Mouse (Mus musculus) cerebellum, adult 2 months (tissue): Measurements from ENCODE around the gene Cybrd1. TPM values are rescaled to one million over a fixed set of nuclear protein-coding genes. Genes with fewer than 3 reads are reported as not detected.

Experiments
- DNase-seq, 2 experiments: peaks; one replicate each; pipeline ENCODE4 v3.0.0; 2021
- H3K27ac ChIP-seq: fragments of 200-500 bp; 2 replicates; pipeline ENCODE4 v1.5.1; 2012; ENCODE audit warnings: low read length, control low read depth, inconsistent platforms; ENCODE audit not compliant: insufficient read depth
- H3K27me3 ChIP-seq: fragments of 200-500 bp; 2 replicates; pipeline ENCODE4 v1.6.1; 2012; ENCODE audit warnings: inconsistent platforms, mild to moderate bottlenecking, low read length, moderate library complexity; ENCODE audit not compliant: control insufficient read depth, insufficient read depth
- H3K4me1 ChIP-seq: fragments of 200-500 bp; 2 replicates; pipeline ENCODE4 v1.6.1; 2011; ENCODE audit warnings: low read length; ENCODE audit not compliant: control insufficient read depth, insufficient read depth
- H3K4me3 ChIP-seq: fragments of 200-500 bp; replicated peaks from 2 replicates; pipeline ENCODE3; 2011; ENCODE audit warnings: mild to moderate bottlenecking, low read depth, low read length, control low read depth; ENCODE audit not compliant: insufficient read depth
- CTCF ChIP-seq: fragments of 200-500 bp; IDR thresholded peaks from 2 replicates; pipeline ENCODE4 v1.5.1; 2011; ENCODE audit warnings: low read depth, mild to moderate bottlenecking, control low read depth, low read length, moderate library complexity, borderline replicate concordance; ENCODE audit not compliant: insufficient read depth
- POLR2A ChIP-seq: fragments of 200-500 bp; IDR thresholded peaks from 2 replicates; pipeline ENCODE4 v1.6.1; 2011; ENCODE audit warnings: low read length, control low read depth, borderline replicate concordance; ENCODE audit not compliant: insufficient read depth
- WGBS: fragments of 180-500 bp; shearing (Covaris S2); methylation state at CpG from one replicate; pipeline ENCODE4 v1.1.7; 2018; 5-methylcytosine and 5-hydroxymethylcytosine counted together
- polyA plus RNA-seq: library from polyadenylated mRNA; depleted of rRNA; stranded (reverse); fragments of >200 nt; gene quantifications from 2 replicates; pipeline ENCODE4 v1.2.3, GENCODE M21; 2012; rRNA removed

Gene Cybrd1
- polyA plus RNA-seq: 1.0 and 1.2 TPM in 2 replicates

- no peaks in the 10 kb centered on the region; the same call in 1 of the 2 replicates for H3K4me1 ChIP-seq
- no peak within 1 kb of the TSS for H3K27ac ChIP-seq
- DNase-seq: peak; percentile 13 to 14
- H3K27me3 ChIP-seq: peaks cover 2% of the 10 kb centered on the region; the same call in 1 of the 2 replicates
- H3K4me3 ChIP-seq: peak within 1 kb of the TSS; percentile 5
- TF ChIP-seq POLR2A: no peak
- no peak for TF ChIP-seq CTCF
- 2% methylated on average over 60 of the region's 60 CpGs for WGBS
Observed at GRCm38 (mm10) chr2:71117797-71118708, at the start of gene Cybrd1. Gene Cybrd1 (plus strand): TSS chr2:71117923.

- 98% methylated on average over 4 of the region's 4 CpGs for WGBS
Observed at GRCm38 (mm10) chr2:71071601-71072000, 46.1 kb upstream of the Cybrd1 start.

GRCm38 (mm10) chr2:71073330-71073729 is 44.4 kb upstream of the Cybrd1 start:
- DNase-seq: no peak
- no peaks in the 10 kb centered on the region for H3K4me1 ChIP-seq
- H3K27me3 ChIP-seq: no peaks in the 10 kb centered on the region
- H3K27ac ChIP-seq: no peak overlapping the region
- TF ChIP-seq POLR2A: no peak
- TF ChIP-seq CTCF: no peak
- WGBS: 87% methylated on average over 3 of the region's 3 CpGs
- no peak overlapping the region for H3K4me3 ChIP-seq

More at GRCm38 (mm10) chr2:71071601-71072000, 46.1 kb upstream of the Cybrd1 start:
- Histone ChIP-seq H3K27me3 (no peaks in the 10 kb centered on the region), H3K4me1 (no peaks in the 10 kb centered on the region), H3K27ac (no peak overlapping the region), H3K4me3 (no peak overlapping the region)
- no peak for DNase-seq
- TF ChIP-seq CTCF: no peak
- TF ChIP-seq POLR2A: no peak

- no peak for DNase-seq
- H3K4me1 ChIP-seq: no peaks in the 10 kb centered on the region
- no peaks in the 10 kb centered on the region for H3K27me3 ChIP-seq
- H3K4me3 ChIP-seq: no peak overlapping the region
- TF ChIP-seq POLR2A: no peak
- 96% methylated on average over 3 of the region's 3 CpGs for WGBS
- H3K27ac ChIP-seq: no peak overlapping the region
Observed at GRCm38 (mm10) chr2:71073828-71074227, 43.9 kb upstream of the Cybrd1 start.

- DNase-seq: no peak
- Histone ChIP-seq H3K4me1 (no peaks in the 10 kb centered on the region), H3K4me3 (no peak overlapping the region), H3K27ac (no peak overlapping the region), H3K27me3 (no peaks in the 10 kb centered on the region)
- WGBS: 86% methylated on average over 7 of the region's 7 CpGs
- no peak for TF ChIP-seq CTCF
- TF ChIP-seq POLR2A: no peak
Observed at GRCm38 (mm10) chr2:71082416-71082815, 35.3 kb upstream of the Cybrd1 start.

GRCm38 (mm10) chr2:71083454-71084193 is 34.1 kb upstream of the Cybrd1 start:
- no peak overlapping the region for H3K4me3 ChIP-seq
- 95% methylated on average over 6 of the region's 6 CpGs for WGBS
- H3K27me3 ChIP-seq: no peaks in the 10 kb centered on the region
- no peak overlapping the region for H3K27ac ChIP-seq
- TF ChIP-seq POLR2A: no peak
- TF ChIP-seq CTCF: no peak
- no peak for DNase-seq
- no peaks in the 10 kb centered on the region for H3K4me1 ChIP-seq

GRCm38 (mm10) chr2:71089766-71090165 is 28.0 kb upstream of the Cybrd1 start:
- H3K4me3 ChIP-seq: no peak overlapping the region
- H3K27me3 ChIP-seq: no peaks in the 10 kb centered on the region
- no peak for TF ChIP-seq POLR2A
- TF ChIP-seq CTCF: no peak
- no peak overlapping the region for H3K27ac ChIP-seq
- DNase-seq: no peak
- 80% methylated on average over 3 of the region's 3 CpGs for WGBS
- H3K4me1 ChIP-seq: no peaks in the 10 kb centered on the region
